Mouse (Mus musculus) mature B cell (primary cell): ENCODE measurements around the gene Trim33.

Source experiments
- in situ Hi-C: fragments of 300-500 bp; cut with MboI; formaldehyde crosslinking; loops from 2 replicates; pipeline ENCODE4 v1.14.3; 2019

Trim33 gene

GRCm38 (mm10) chr3:103361150-103361549 lies 82.1 kb downstream of the Trim33 start:
- in situ Hi-C loops = no loop called here

GRCm38 (mm10) chr3:103364182-103364945 lies 85.3 kb downstream of the Trim33 start:
- in situ Hi-C loops = no loop called here

GRCm38 (mm10) chr3:103367176-103367970 lies 88.3 kb downstream of the Trim33 start:
- in situ Hi-C loops = no loop called here

GRCm38 (mm10) chr3:103368731-103369130 lies 89.6 kb downstream of the Trim33 start:
- in situ Hi-C loops = no loop called here

- in situ Hi-C loops = no loop called here
Observed at GRCm38 (mm10) chr3:103374028-103374427, 94.9 kb downstream of the Trim33 start.

- in situ Hi-C loops = no loop called here
Observed at GRCm38 (mm10) chr3:103375181-103375855, 96.2 kb downstream of the Trim33 start.

GRCm38 (mm10) chr3:103378018-103378417 lies 98.9 kb downstream of the Trim33 start:
- in situ Hi-C loops = no loop called here

GRCm38 (mm10) chr3:103379371-103379770 lies 100.3 kb downstream of the Trim33 start:
- in situ Hi-C loops = no loop called here

- in situ Hi-C loops = no loop called here
Observed at GRCm38 (mm10) chr3:103380814-103381213, 101.7 kb downstream of the Trim33 start.

GRCm38 (mm10) chr3:103381441-103381840 lies 102.3 kb downstream of the Trim33 start:
- in situ Hi-C loops = no loop called here

GRCm38 (mm10) chr3:103382872-103383567 lies 103.9 kb downstream of the Trim33 start:
- in situ Hi-C loops = no loop called here

- in situ Hi-C loops = no loop called here
Observed at GRCm38 (mm10) chr3:103384486-103384885, 105.4 kb downstream of the Trim33 start.

GRCm38 (mm10) chr3:103384949-103385348 lies 105.9 kb downstream of the Trim33 start:
- in situ Hi-C loops = no loop called here

- in situ Hi-C loops = no loop called here
Observed at GRCm38 (mm10) chr3:103385383-103386291, 106.5 kb downstream of the Trim33 start.

- in situ Hi-C loops = no loop called here
Observed at GRCm38 (mm10) chr3:103386292-103387031, 107.4 kb downstream of the Trim33 start.

GRCm38 (mm10) chr3:103392613-103393258 lies 113.6 kb downstream of the Trim33 start:
- in situ Hi-C loops = no loop called here

- in situ Hi-C loops = no loop called here
Observed at GRCm38 (mm10) chr3:103393283-103394060, 114.4 kb downstream of the Trim33 start.

GRCm38 (mm10) chr3:103394121-103394520 lies 115.0 kb downstream of the Trim33 start:
- in situ Hi-C loops = no loop called here

- in situ Hi-C loops = no loop called here
Observed at GRCm38 (mm10) chr3:103397523-103397922, 118.4 kb downstream of the Trim33 start.
